Mouse (Mus musculus) liver, embryonic 13.5 days (tissue): ENCODE data around the gene Pdlim1. TPM values are rescaled to one million over a fixed set of nuclear protein-coding genes. Genes with fewer than 3 reads are reported as not detected.

Experiments used
- ATAC-seq: fragments of 200-750 bp; cut with Nextera tagmentation; 2 replicates; pipeline ENCODE4 v1.8.0; 2017; ENCODE audit warnings: low read depth, mild to moderate bottlenecking, moderate number of reproducible peaks, moderate library complexity
- DNase-seq: peaks from one replicate; pipeline ENCODE4 v3.0.0; 2022
- H3K27ac ChIP-seq: fragments of 300-500 bp; sonication (generic); 2 replicates; pipeline ENCODE4 v1.5.1; 2015; ENCODE audit warnings: moderate library complexity, mild to moderate bottlenecking, inconsistent platforms
- H3K27me3 ChIP-seq: fragments of 300-500 bp; sonication (generic); 2 replicates; pipeline ENCODE4 v1.6.1; 2015; ENCODE audit warnings: mild to moderate bottlenecking, inconsistent platforms
- H3K36me3 ChIP-seq: fragments of 300-500 bp; sonication (generic); 2 replicates; pipeline ENCODE4 v1.6.1; 2015; ENCODE audit warnings: mild to moderate bottlenecking, inconsistent platforms
- H3K4me1 ChIP-seq: fragments of 300-500 bp; sonication (generic); replicated peaks from 2 replicates; pipeline ENCODE4 v1.6.1; 2015; ENCODE audit warnings: inconsistent platforms
- H3K4me2 ChIP-seq: fragments of 300-500 bp; sonication (generic); 2 replicates; pipeline ENCODE4 v1.6.1; 2015; ENCODE audit warnings: inconsistent platforms, mild to moderate bottlenecking, moderate library complexity
- H3K4me3 ChIP-seq: fragments of 300-500 bp; sonication (generic); replicated peaks from 2 replicates; pipeline ENCODE4 v1.5.1; 2015; ENCODE audit warnings: mild to moderate bottlenecking, inconsistent platforms
- H3K9ac ChIP-seq: fragments of 300-500 bp; sonication (generic); 2 replicates; pipeline ENCODE4 v1.6.1; 2015; ENCODE audit warnings: mild to moderate bottlenecking, inconsistent platforms
- H3K9me3 ChIP-seq: fragments of 300-500 bp; sonication (generic); replicated peaks from 2 replicates; pipeline ENCODE4 v1.6.1; 2016; ENCODE audit warnings: inconsistent platforms
- WGBS: fragments of 180-500 bp; shearing (Covaris S2); methylation state at CpG from one replicate; pipeline ENCODE4 v1.1.7; 2015; ENCODE audit not compliant: insufficient replicate concordance; 5-methylcytosine and 5-hydroxymethylcytosine counted together
- polyA plus RNA-seq: library from polyadenylated mRNA; unstranded; fragments of >200 nt; fragmentation: Nextera tagmentation; extraction: Ambion mirVana; gene quantifications from 2 replicates; pipeline ENCODE4 v1.2.1, GENCODE M21; 2015

Gene Pdlim1
- polyA plus RNA-seq, 1 experiment from 2014 or later = 75.4 TPM

GRCm38 (mm10) chr19:40284704-40285103, 13.1 kb upstream of the Pdlim1 start:
- no peak for DNase-seq
- Histone ChIP-seq H3K27ac (no peak overlapping the region), H3K4me1 (no peaks in the 10 kb centered on the region), H3K36me3 (no peaks in the 10 kb centered on the region), H3K4me3 (no peak overlapping the region), H3K9ac (no peak overlapping the region), H3K4me2 (no peak overlapping the region), H3K27me3 (no peaks in the 10 kb centered on the region), H3K9me3 (no peaks in the 10 kb centered on the region)
- no peak for ATAC-seq
- 77% methylated on average over 2 of the region's 2 CpGs for whole genome bisulfite sequencing

- Histone ChIP-seq H3K36me3 (no peaks in the 10 kb centered on the region), H3K27ac (no peak overlapping the region), H3K27me3 (no peaks in the 10 kb centered on the region), H3K9ac (no peak overlapping the region), H3K4me2 (no peak overlapping the region), H3K9me3 (no peaks in the 10 kb centered on the region), H3K4me1 (no peaks in the 10 kb centered on the region), H3K4me3 (no peak overlapping the region)
- DNase-seq (no peak), ATAC-seq (no peak)
- 46% methylated on average over 2 of the region's 2 CpGs for WGBS
These were observed 11.8 kb upstream of the Pdlim1 start for GRCm38 (mm10) chr19:40283415-40283814.

- no peaks in the 10 kb centered on the region for H3K4me1 ChIP-seq
- ATAC-seq (peak; percentile 62), DNase-seq (no peak)
- no peak overlapping the region for H3K4me3 ChIP-seq
- no peaks in the 10 kb centered on the region for H3K36me3 ChIP-seq
- H3K9me3 ChIP-seq = no peaks in the 10 kb centered on the region
- H3K9ac ChIP-seq = no peak overlapping the region
- H3K27ac ChIP-seq = no peak overlapping the region; the same call in 1 of the 2 replicates
- no peak overlapping the region for H3K4me2 ChIP-seq
- no peaks in the 10 kb centered on the region for H3K27me3 ChIP-seq
- 42% methylated on average over 8 of the region's 8 CpGs for WGBS
These were observed 6.9 kb upstream of the Pdlim1 start for GRCm38 (mm10) chr19:40278372-40279023.

- Histone ChIP-seq H3K4me3 (no peak overlapping the region), H3K9ac (no peak overlapping the region), H3K9me3 (no peaks in the 10 kb centered on the region), H3K4me1 (no peaks in the 10 kb centered on the region; the same call in 1 of the 2 replicates), H3K27ac (no peak overlapping the region), H3K4me2 (no peak overlapping the region), H3K36me3 (no peaks in the 10 kb centered on the region), H3K27me3 (peaks cover 9% of the 10 kb centered on the region)
- no peak for DNase-seq
- 75% methylated on average over 8 of the region's 8 CpGs for WGBS
- no peak for ATAC-seq
These were observed 5.9 kb upstream of the Pdlim1 start for GRCm38 (mm10) chr19:40277494-40277893.

GRCm38 (mm10) chr19:40275401-40276188, 4.0 kb upstream of the Pdlim1 start:
- no peak overlapping the region for H3K27ac ChIP-seq
- H3K27me3 ChIP-seq = peaks cover 27% of the 10 kb centered on the region
- ATAC-seq = no peak
- no peaks in the 10 kb centered on the region for H3K9me3 ChIP-seq
- WGBS = 80% methylated on average over 14 of the region's 14 CpGs
- H3K4me3 ChIP-seq = no peak overlapping the region
- H3K4me1 ChIP-seq = peaks cover 19% of the 10 kb centered on the region
- no peaks in the 10 kb centered on the region for H3K36me3 ChIP-seq
- no peak overlapping the region for H3K9ac ChIP-seq
- no peak for DNase-seq
- H3K4me2 ChIP-seq = no peak overlapping the region

- H3K4me2 ChIP-seq = no peak overlapping the region
- 33% methylated on average over 13 of the region's 13 CpGs for WGBS
- H3K9ac ChIP-seq = no peak overlapping the region
- H3K36me3 ChIP-seq = no peaks in the 10 kb centered on the region
- ATAC-seq (no peak), DNase-seq (no peak)
- H3K27me3 ChIP-seq = peaks cover 27% of the 10 kb centered on the region
- H3K9me3 ChIP-seq = no peaks in the 10 kb centered on the region
- peaks cover 45% of the 10 kb centered on the region for H3K4me1 ChIP-seq
- no peak overlapping the region for H3K27ac ChIP-seq
- no peak overlapping the region for H3K4me3 ChIP-seq
These were observed 1.0 kb upstream of the Pdlim1 start for GRCm38 (mm10) chr19:40272674-40273073.

GRCm38 (mm10) chr19:40270351-40271307, 1.0 kb downstream of the Pdlim1 start:
- H3K9me3 ChIP-seq = no peaks in the 10 kb centered on the region
- peak overlapping the region; percentile 97 for H3K4me2 ChIP-seq
- peak overlapping the region; percentile 74 for H3K4me3 ChIP-seq
- peak; percentile 31 for DNase-seq
- peak; percentile 56 for ATAC-seq
- H3K27ac ChIP-seq = peak overlapping the region; percentile 64; the same call in 1 of the 2 replicates
- peak overlapping the region; percentile 79 for H3K9ac ChIP-seq
- WGBS = 6% methylated on average over 63 of the region's 63 CpGs
- no peaks in the 10 kb centered on the region for H3K36me3 ChIP-seq
- peaks cover 56% of the 10 kb centered on the region for H3K4me1 ChIP-seq
- H3K27me3 ChIP-seq = peaks cover 27% of the 10 kb centered on the region

GRCm38 (mm10) chr19:40269526-40269925, 2.1 kb downstream of the Pdlim1 start:
- peak overlapping the region; percentile 97 for H3K4me2 ChIP-seq
- ATAC-seq (no peak), DNase-seq (no peak)
- peak overlapping the region; percentile 74; the same call in 1 of the 2 replicates for H3K4me3 ChIP-seq
- H3K4me1 ChIP-seq = peaks cover 60% of the 10 kb centered on the region
- no peak overlapping the region for H3K9ac ChIP-seq
- peaks cover 27% of the 10 kb centered on the region for H3K27me3 ChIP-seq
- H3K9me3 ChIP-seq = no peaks in the 10 kb centered on the region
- H3K27ac ChIP-seq = no peak overlapping the region
- WGBS = 77% methylated on average over 5 of the region's 5 CpGs
- no peaks in the 10 kb centered on the region for H3K36me3 ChIP-seq

GRCm38 (mm10) chr19:40268493-40268892, 3.1 kb downstream of the Pdlim1 start:
- no peak overlapping the region for H3K4me2 ChIP-seq
- no peak overlapping the region for H3K9ac ChIP-seq
- peaks cover 65% of the 10 kb centered on the region for H3K4me1 ChIP-seq
- no peak for DNase-seq
- H3K9me3 ChIP-seq = no peaks in the 10 kb centered on the region
- H3K36me3 ChIP-seq = no peaks in the 10 kb centered on the region
- no peak for ATAC-seq
- WGBS = 65% methylated on average over 3 of the region's 3 CpGs
- H3K4me3 ChIP-seq = no peak overlapping the region
- H3K27ac ChIP-seq = no peak overlapping the region
- H3K27me3 ChIP-seq = peaks cover 27% of the 10 kb centered on the region

GRCm38 (mm10) chr19:40267380-40267779, 4.3 kb downstream of the Pdlim1 start:
- H3K4me1 ChIP-seq = peaks cover 64% of the 10 kb centered on the region
- no peak overlapping the region for H3K9ac ChIP-seq
- 45% methylated on average over 1 of the region's 1 CpGs for WGBS
- H3K36me3 ChIP-seq = no peaks in the 10 kb centered on the region
- peaks cover 17% of the 10 kb centered on the region for H3K27me3 ChIP-seq
- peak overlapping the region; percentile 3; the same call in 1 of the 2 replicates for H3K4me2 ChIP-seq
- ATAC-seq (no peak), DNase-seq (peak; percentile 31)
- no peaks in the 10 kb centered on the region for H3K9me3 ChIP-seq
- peak overlapping the region; percentile 38; the same call in 1 of the 2 replicates for H3K27ac ChIP-seq
- no peak overlapping the region for H3K4me3 ChIP-seq

GRCm38 (mm10) chr19:40259485-40259884, 12.2 kb downstream of the Pdlim1 start:
- Histone ChIP-seq H3K4me1 (peaks cover 41% of the 10 kb centered on the region), H3K4me2 (no peak overlapping the region), H3K9me3 (no peaks in the 10 kb centered on the region), H3K36me3 (peaks cover 4% of the 10 kb centered on the region; the same call in 1 of the 2 replicates), H3K27ac (no peak overlapping the region), H3K9ac (no peak overlapping the region), H3K27me3 (no peaks in the 10 kb centered on the region), H3K4me3 (no peak overlapping the region)
- no peak for DNase-seq
- WGBS = 68% methylated on average over 1 of the region's 1 CpGs
- no peak for ATAC-seq
